16 mouse cellular contexts compared by ENCODE assay signal in the genomic region with DNA sequence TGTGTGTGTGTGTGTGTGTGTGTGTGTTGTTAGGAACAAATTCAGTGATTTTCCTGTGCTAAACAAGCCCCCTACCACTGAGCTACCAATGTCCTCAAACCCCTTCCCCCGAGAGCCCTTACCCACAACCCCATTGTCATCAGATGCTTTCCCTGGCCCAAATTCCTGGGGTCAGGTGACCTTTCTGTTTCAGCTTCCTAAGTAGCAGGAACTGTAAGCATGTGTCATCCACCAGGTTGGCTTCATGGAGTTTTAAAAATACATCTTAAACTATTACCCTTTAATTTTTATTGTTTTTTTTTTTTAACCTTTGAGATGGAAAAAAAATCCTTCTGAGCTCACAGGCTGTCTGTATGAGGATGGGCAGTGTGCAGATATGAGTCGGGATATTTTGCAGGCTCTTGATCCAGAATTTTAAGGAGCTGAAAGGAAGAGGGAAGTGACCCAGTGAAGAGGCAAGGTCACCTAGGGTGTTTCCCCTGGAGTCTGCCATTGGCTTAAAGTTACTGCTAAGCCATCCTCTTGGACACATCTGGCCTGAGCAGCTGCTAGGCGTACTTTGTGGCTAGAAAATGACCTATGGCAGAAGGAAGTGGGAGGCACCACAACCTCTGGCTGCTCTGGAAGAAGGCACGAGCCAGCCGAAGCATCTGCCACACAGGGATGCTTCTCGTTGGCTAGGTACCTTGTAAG. TPM values are rescaled to one million over a fixed set of nuclear protein-coding genes. Genes with fewer than 3 reads are reported as not detected.
A peak's percentile ranks its signal among the peaks of the same experiment; 100 is the strongest.
DNase-seq lines count a peak whose midpoint lies in the region; ATAC-seq and TF ChIP-seq lines count a peak whose summit lies in the region.
"Had no signal": no experiment of that assay in that cellular context is flagged by ENCODE, and none has a peak within 500 bp of the region (broad histone marks: within the 10 kb centered on the region; RNA-seq: fewer than 3 reads in every experiment).

No protein-coding gene starts in this region.

- H3K27ac ChIP-seq in hindbrain, embryonic 10.5 days, result peak overlapping the region; percentile 35
- H3K27ac ChIP-seq in hindbrain, embryonic 13.5 days, result no peak overlapping the region
- no peak overlapping the region for H3K27ac ChIP-seq in thymus, adult 2 months (ENCODE audit: control insufficient read depth, insufficient read depth, low read length)
- H3K27ac ChIP-seq: embryonic facial prominence, embryonic 12.5 days; hindbrain, embryonic 14.5 days had no signal

- H3K4me1 ChIP-seq in hindbrain, embryonic 10.5 days (replicated peaks), result peaks cover 35% of the 10 kb centered on the region
- H3K4me1 ChIP-seq in hindbrain, embryonic 13.5 days (replicated peaks), result peaks cover 26% of the 10 kb centered on the region
- peaks cover 13% of the 10 kb centered on the region for H3K4me1 ChIP-seq in thymus, adult 2 months (replicated peaks; ENCODE audit: control insufficient read depth, insufficient read depth, low read length)

- H3K36me3 ChIP-seq in hindbrain, embryonic 10.5 days, result no peaks in the 10 kb centered on the region
- H3K36me3 ChIP-seq in hindbrain, embryonic 13.5 days, result no peaks in the 10 kb centered on the region
- no peaks in the 10 kb centered on the region for H3K36me3 ChIP-seq in thymus, adult 2 months (ENCODE audit: control insufficient read depth, insufficient read depth, low read length)
- H3K36me3 ChIP-seq: embryonic facial prominence, embryonic 12.5 days; forebrain, embryonic 10.5 days had no signal

- H3K9me3 ChIP-seq in hindbrain, embryonic 10.5 days, result no peaks in the 10 kb centered on the region
- H3K9me3 ChIP-seq in hindbrain, embryonic 13.5 days, result no peaks in the 10 kb centered on the region
- H3K9me3 ChIP-seq: embryonic facial prominence, embryonic 12.5 days; forebrain, embryonic 10.5 days had no signal

- H3K27me3 ChIP-seq in hindbrain, embryonic 10.5 days (ENCODE audit: insufficient read depth, poor library complexity, severe bottlenecking), result no peaks in the 10 kb centered on the region
- H3K27me3 ChIP-seq in hindbrain, embryonic 13.5 days, result no peaks in the 10 kb centered on the region
- H3K27me3 ChIP-seq in thymus, adult 2 months (ENCODE audit: control insufficient read depth, insufficient read depth, low read length), result no peaks in the 10 kb centered on the region
- H3K27me3 ChIP-seq: embryonic facial prominence, embryonic 12.5 days had no signal

- no peak for TF ChIP-seq POLR2A in thymus, adult 2 months (IDR thresholded peaks at IDR 0.05; ENCODE audit: control insufficient read depth, extremely low read depth, insufficient read depth, low read length, poor library complexity)

- H3K9ac ChIP-seq in hindbrain, embryonic 13.5 days, result no peak overlapping the region
- H3K9ac ChIP-seq: embryonic facial prominence, embryonic 12.5 days; hindbrain, embryonic 14.5 days had no signal

- DNase-seq in embryo, embryonic 10 days (ENCODE audit: low spot score), result peak; percentile 37
- DNase-seq in embryo, embryonic 11 days, result no peak
- DNase-seq in hindbrain, embryonic 10.5 days (ENCODE audit: low spot score), result no peak
- DNase-seq in gastrocnemius, postnatal 25 days, result peak; percentile 53
- DNase-seq in skeletal muscle tissue, adult 2 months (ENCODE audit: low read depth, low spot score), result peak; percentile 56
- DNase-seq in thymus, adult 2 months, result no peak
- no peak for DNase-seq in urinary bladder, postnatal 25 days (ENCODE audit: low spot score)
- DNase-seq: cerebellum, adult 11-12 months; lung, postnatal 36 days had no signal

- no peak overlapping the region for H3K4me2 ChIP-seq in hindbrain, embryonic 13.5 days
- H3K4me2 ChIP-seq: embryonic facial prominence, embryonic 12.5 days; hindbrain, embryonic 14.5 days had no signal

- no peak overlapping the region for H3K4me3 ChIP-seq in hindbrain, embryonic 10.5 days
- H3K4me3 ChIP-seq in hindbrain, embryonic 13.5 days, result no peak overlapping the region
- no peak overlapping the region for H3K4me3 ChIP-seq in thymus, adult 2 months (ENCODE audit: control insufficient read depth, insufficient read depth, low read length)
- H3K4me3 ChIP-seq: embryonic facial prominence, embryonic 12.5 days; forebrain, embryonic 10.5 days had no signal

- ATAC-seq in hindbrain, embryonic 13.5 days (ENCODE audit: low FRiP score), result no peak
- ATAC-seq: activated CD4-positive, CD25-positive, alpha-beta regulatory T cell, adult 4 months had no signal

- TF ChIP-seq CTCF in thymus, adult 2 months (IDR thresholded peaks at IDR 0.05; ENCODE audit: borderline replicate concordance, control insufficient read depth, extremely low read depth, insufficient read depth, low read length, poor library complexity), result no peak

- WGBS in hindbrain, embryonic 10.5 days, result 65% methylated on average over 6 of the region's 6 CpGs
- WGBS in hindbrain, embryonic 13.5 days, result 66% methylated on average over 6 of the region's 6 CpGs
- WGBS in thymus, adult 2 months, result 57% methylated on average over 6 of the region's 6 CpGs

RNA-seq across cellular contexts. Expression of a gene that starts 5.6 kb away (rescaled TPM):
- polyA plus RNA-seq in hindbrain, embryonic 10.5 days (2016; fragmentation: Nextera tagmentation; extraction: Ambion mirVana), result 38.0 and 40.2 TPM in 2 replicates
- 76.4 and 89.0 TPM in 2 replicates for polyA plus RNA-seq in hindbrain, embryonic 13.5 days (2015; fragmentation: Nextera tagmentation; extraction: Ambion mirVana)
- total RNA-seq in gastrocnemius, postnatal 25 days (2021), result 10 to 100 TPM; 38.8 to 72.8 TPM
- polyA plus RNA-seq in thymus, adult 2 months (2012; rRNA removed), result 104 and 127 TPM in 2 replicates

RNA-seq across cellular contexts. Expression of a gene that starts 16.6 kb away (rescaled TPM):
- polyA plus RNA-seq in hindbrain, embryonic 10.5 days (2016; fragmentation: Nextera tagmentation; extraction: Ambion mirVana), result 0.16 and 0.73 TPM in 2 replicates
- polyA plus RNA-seq in hindbrain, embryonic 13.5 days (2015; fragmentation: Nextera tagmentation; extraction: Ambion mirVana), result 1.9 and 3.0 TPM in 2 replicates
- total RNA-seq in gastrocnemius, postnatal 25 days (2021), result not detected
- polyA plus RNA-seq in thymus, adult 2 months (2012; rRNA removed), result 0.27 and 0.34 TPM in 2 replicates
- total RNA-seq: adrenal gland, postnatal 4 days had no signal
- polyA plus RNA-seq: activated CD4-positive, CD25-positive, alpha-beta regulatory T cell, adult 4 months; embryonic facial prominence, embryonic 12.5 days; forebrain, embryonic 10.5 days; liver, embryonic 16.5 days had no signal

Comparison
In these comparisons a context has a peak if more than half of its experiments do, and no peak if none do; other contexts are left out.
1. DNase-seq: peak in embryo, embryonic 10 days (single experiment), gastrocnemius, postnatal 25 days (single experiment) and skeletal muscle tissue, adult 2 months (single experiment); none in embryo, embryonic 11 days (single experiment), hindbrain, embryonic 10.5 days (single experiment), thymus, adult 2 months (single experiment) and urinary bladder, postnatal 25 days (single experiment).